Mouse (Mus musculus): ENCODE measurements around the gene Ttc28. TPM values are rescaled to one million over a fixed set of nuclear protein-coding genes. Genes with fewer than 3 reads are reported as not detected.

Gene Ttc28
- total and polyA plus RNA-seq, 3 experiments = 1.1 to 1.8 TPM; not detected in 1

DNA sequence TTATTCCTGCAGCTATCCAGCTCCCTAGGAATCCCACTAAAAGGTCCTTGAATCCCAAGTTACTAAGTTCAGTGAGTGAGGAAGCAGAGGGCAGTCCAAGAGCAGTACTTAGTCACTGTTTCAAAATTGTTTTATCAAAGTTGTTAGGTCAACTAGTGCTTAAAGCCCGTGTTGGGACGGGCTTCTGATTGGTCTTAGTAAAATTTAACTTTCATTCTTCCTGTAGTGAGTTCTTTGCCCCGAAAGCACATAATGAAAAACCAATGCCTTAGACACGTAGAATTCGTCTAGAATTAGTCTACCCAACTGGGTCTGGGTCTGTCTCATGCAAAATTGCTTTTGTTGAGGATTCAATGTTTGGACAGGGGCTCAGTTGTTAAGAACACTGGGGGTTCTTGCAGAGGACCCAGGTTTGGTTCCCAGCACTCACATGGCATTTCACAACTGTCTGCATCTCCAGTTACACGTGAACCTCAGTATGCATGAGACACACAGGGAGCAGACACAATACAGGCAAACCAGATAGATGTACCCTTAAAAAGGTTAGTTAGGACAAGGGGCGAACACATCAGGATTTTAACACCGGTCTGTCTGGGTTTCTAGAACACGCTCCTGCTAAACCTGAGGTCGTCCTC is 450.3 kb downstream of the Ttc28 start:
- H3K9ac ChIP-seq (ENCODE audit: control insufficient read depth, low read depth, low read length, poor library complexity, severe bottlenecking) = peak overlapping the region; percentile 97
- peak overlapping the region; percentile 65 to 89 for H3K4me3 ChIP-seq (ENCODE audit: control insufficient read depth in 1 of 2, insufficient read depth in 1 of 2, low read depth in 2 of 2, low read length in 2 of 2)
- H3K9me3 ChIP-seq (replicated peaks; ENCODE audit: insufficient read depth, low read length) = no peaks in the 10 kb centered on the region
- H3K79me2 ChIP-seq (ENCODE audit: control insufficient read depth, insufficient read depth, low read length, poor library complexity) = peaks cover 46% of the 10 kb centered on the region
- H3K27ac ChIP-seq (ENCODE audit: control insufficient read depth, low read depth, low read length) = peak overlapping the region; percentile 89
- H3K4me1 ChIP-seq (ENCODE audit: control insufficient read depth in 1 of 2, insufficient read depth in 2 of 2, low read length in 2 of 2) = peaks cover 12 to 27% of the 10 kb centered on the region in 2 experiments; a peak in 3 of 4 replicates
- H3K36me3 ChIP-seq (ENCODE audit: control insufficient read depth in 1 of 2, insufficient read depth in 2 of 2, low read length in 2 of 2) = peaks cover 3 to 29% of the 10 kb centered on the region in 2 experiments; a peak in 3 of 4 replicates
- H3K27me3 ChIP-seq (ENCODE audit: control insufficient read depth in 1 of 2, insufficient read depth in 2 of 2, low read length in 2 of 2) = no peaks in the 10 kb centered on the region
- peak; percentile 65 for DNase-seq (ENCODE audit: low read depth, low spot score)
- TF ChIP-seq TBP (IDR thresholded peaks at IDR 0.05; ENCODE audit: low read depth, low read length) = 0 out of 2 replicates have a peak, but pooled peaks have one; percentile 3
- TF ChIP-seq USF1 (IDR thresholded peaks at IDR 0.05; ENCODE audit: low read depth, low read length) = no peak
- no peak for TF ChIP-seq NRF1 (IDR thresholded peaks at IDR 0.05; ENCODE audit: insufficient read depth, low read depth, low read length, poor library complexity, severe bottlenecking)
- TF ChIP-seq MEF2A (IDR thresholded peaks at IDR 0.05; ENCODE audit: extremely low read depth, insufficient replicate concordance, low read depth, low read length, poor library complexity, severe bottlenecking) = no peak
- TF ChIP-seq GABPA (IDR thresholded peaks at IDR 0.05; ENCODE audit: low read depth, low read length) = no peak
- no peak for TF ChIP-seq TCF12 (IDR thresholded peaks at IDR 0.05; ENCODE audit: low read depth, low read length)
- TF ChIP-seq SMC3 (IDR thresholded peaks at IDR 0.05; ENCODE audit: low read depth, low read length) = no peak
- TF ChIP-seq USF2 (IDR thresholded peaks at IDR 0.05; ENCODE audit: borderline replicate concordance in 1 of 2, insufficient read depth in 1 of 2, low read depth in 1 of 2, low read length in 2 of 2) = no peak
- TF ChIP-seq GATA1 (IDR thresholded peaks at IDR 0.05; ENCODE audit: low read depth, low read length) = no peak
- no peak for TF ChIP-seq E2F4 (IDR thresholded peaks at IDR 0.05; ENCODE audit: borderline replicate concordance, low read depth, low read length)
- TF ChIP-seq ZMIZ1 (IDR thresholded peaks at IDR 0.05; ENCODE audit: low read depth, low read length) = no peak
- TF ChIP-seq SIN3A (IDR thresholded peaks at IDR 0.05; ENCODE audit: low read length) = peak; percentile 82; the same call in 1 of the 2 replicates
- TF ChIP-seq EP300 (IDR thresholded peaks at IDR 0.05; ENCODE audit: low read depth in 1 of 2, low read length in 2 of 2) = no peak
- TF ChIP-seq TAL1 (IDR thresholded peaks at IDR 0.05; ENCODE audit: low read length) = no peak
- no peak for TF ChIP-seq RCOR1 (IDR thresholded peaks at IDR 0.05; ENCODE audit: low read depth, low read length)
- TF ChIP-seq MYB (IDR thresholded peaks at IDR 0.05; ENCODE audit: low read depth, low read length) = no peak
- no peak for TF ChIP-seq UBTF (IDR thresholded peaks at IDR 0.05; ENCODE audit: borderline replicate concordance, insufficient read depth, low read depth, low read length)
- TF ChIP-seq NELFE (IDR thresholded peaks at IDR 0.05; ENCODE audit: low read depth, low read length) = no peak
- no peak for TF ChIP-seq JUND (IDR thresholded peaks at IDR 0.05; ENCODE audit: low read depth, low read length)
- TF ChIP-seq MAFK (IDR thresholded peaks at IDR 0.05; ENCODE audit: borderline replicate concordance, low read depth, low read length) = no peak
- peak; percentile 47; the same call in 1 of the 2 replicates for TF ChIP-seq ETS1 (IDR thresholded peaks at IDR 0.05; ENCODE audit: low read depth, low read length)
- TF ChIP-seq ELF1 (IDR thresholded peaks at IDR 0.05; ENCODE audit: low read depth, low read length) = no peak
- no peak for TF ChIP-seq KAT2A (conservative IDR thresholded peaks at IDR 0.05; ENCODE audit: low read depth, low read length)
- TF ChIP-seq BHLHE40 (IDR thresholded peaks at IDR 0.05; ENCODE audit: borderline replicate concordance, low read depth, low read length) = no peak
- TF ChIP-seq HCFC1 (IDR thresholded peaks at IDR 0.05; ENCODE audit: low read depth, low read length) = no peak
- no peak for TF ChIP-seq ZC3H11A (IDR thresholded peaks at IDR 0.05; ENCODE audit: low read depth, low read length)
- TF ChIP-seq CHD2 (IDR thresholded peaks at IDR 0.05; ENCODE audit: low read length) = no peak
- no peak for TF ChIP-seq POLR2AphosphoS2 (IDR thresholded peaks at IDR 0.05; ENCODE audit: low read length)
- TF ChIP-seq POLR2A (IDR thresholded peaks at IDR 0.05; ENCODE audit: control insufficient read depth in 1 of 2, insufficient read depth in 1 of 2, low read depth in 1 of 2, low read length in 2 of 2, poor library complexity in 1 of 2) = no peak
- peak; percentile 80 for TF ChIP-seq MXI1 (IDR thresholded peaks at IDR 0.05; ENCODE audit: low read depth, low read length)
- TF ChIP-seq CTCF (IDR thresholded peaks at IDR 0.05 in 2 of 3, conservative IDR thresholded peaks at IDR 0.05 in 1 of 3; ENCODE audit: control insufficient read depth in 1 of 3, insufficient read depth in 1 of 3, low read depth in 2 of 3, low read length in 3 of 3, poor library complexity in 1 of 3, severe bottlenecking in 1 of 3) = no peak
- peak; percentile 44 for TF ChIP-seq MAX (IDR thresholded peaks at IDR 0.05; ENCODE audit: low read length)
- TF ChIP-seq RAD21 (IDR thresholded peaks at IDR 0.05; ENCODE audit: low read depth, low read length) = no peak
- TF ChIP-seq MYC (IDR thresholded peaks at IDR 0.05; ENCODE audit: low read depth, low read length) = peak; percentile 88; the same call in 1 of the 2 replicates
- no peak for TF ChIP-seq ZNF384 (IDR thresholded peaks at IDR 0.05; ENCODE audit: low read depth, low read length)
- TF ChIP-seq ZKSCAN1 (IDR thresholded peaks at IDR 0.05; ENCODE audit: low read depth, low read length) = no peak
- TF ChIP-seq MAZ (IDR thresholded peaks at IDR 0.05; ENCODE audit: low read depth, low read length) = no peak

Data from MEL (cell line).